Mouse (Mus musculus): ENCODE data around the gene Slc35b2. TPM values are rescaled to one million over a fixed set of nuclear protein-coding genes. Genes with fewer than 3 reads are reported as not detected.

Slc35b2 gene
- total and polyA plus RNA-seq, 3 experiments = 57.2 to 101 (median 73.9) TPM

DNA sequence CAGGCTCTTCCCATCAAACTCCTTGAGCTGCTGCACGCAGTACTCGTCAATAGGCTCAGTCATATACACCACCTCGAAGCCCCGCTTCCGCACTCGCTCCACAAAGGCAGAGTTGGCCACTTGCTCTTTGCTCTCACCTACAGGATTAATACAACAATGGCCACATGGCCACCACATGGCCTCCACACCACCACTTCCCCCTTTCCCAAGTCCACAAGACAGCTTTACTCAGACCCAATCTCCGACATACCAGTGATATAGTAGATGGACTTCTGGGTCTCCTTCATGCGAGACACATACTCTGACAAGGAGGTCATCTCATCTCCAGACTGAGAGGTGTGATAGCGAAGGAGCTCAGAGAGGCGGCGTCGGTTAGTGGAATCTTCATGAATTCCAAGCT, 5.3 kb downstream of the Slc35b2 start:
- Histone ChIP-seq H3K9ac (ENCODE audit: insufficient read depth, low read depth) (no peak overlapping the region), H3K27me3 (replicated peaks) (no peaks in the 10 kb centered on the region), H3K4me2 (ENCODE audit: insufficient read depth, low read depth, poor library complexity, severe bottlenecking) (peak overlapping the region; percentile 90; the same call in 1 of the 2 replicates), H3K36me3 (replicated peaks in 1 of 2; ENCODE audit: control insufficient read depth in 1 of 2, insufficient read depth in 1 of 2, low read length in 1 of 2) (peaks cover 57 to 68% of the 10 kb centered on the region in 2 experiments), H3K27ac (ENCODE audit: insufficient read depth, low read depth) (0 out of 2 replicates have a peak overlapping the region, but pooled peaks have one; percentile 25), H3K9me3 (replicated peaks; ENCODE audit: low read length) (no peaks in the 10 kb centered on the region), H3K4me1 (ENCODE audit: control insufficient read depth in 1 of 2, insufficient read depth in 2 of 2) (peaks cover 29 to 62% of the 10 kb centered on the region in 2 experiments), H3K4me3 (replicated peaks in 1 of 3; ENCODE audit: low read depth in 2 of 3, low read length in 2 of 3, poor library complexity in 1 of 3) (peak overlapping the region in 1 of 3 experiments; percentile 15), H3K79me2 (replicated peaks; ENCODE audit: control insufficient read depth, extremely low read depth, insufficient read depth, poor library complexity, severe bottlenecking) (peaks cover 63% of the 10 kb centered on the region)
- DNase-seq (ENCODE audit: extremely low read depth) = no peak
- in situ Hi-C loops (cut with MboI; ENCODE audit: low pct_ligation_motif_present, low pct_unique_long_range_greater_than_20kb, low sequenced_read_pairs) = no loop called here
- TF ChIP-seq MYC (IDR thresholded peaks at IDR 0.05; ENCODE audit: low read depth, low read length) (peak; percentile 68), ETS1 (conservative IDR thresholded peaks at IDR 0.05; ENCODE audit: low read depth, low read length) (no peak), USF2 (conservative IDR thresholded peaks at IDR 0.05; ENCODE audit: low read depth, low read length) (0 out of 2 replicates have a peak, but pooled peaks have one; percentile 13), MXI1 (IDR thresholded peaks at IDR 0.05; ENCODE audit: low read depth, low read length) (peak; percentile 49; the same call in 1 of the 2 replicates), PAX5 (IDR thresholded peaks at IDR 0.05; ENCODE audit: low read length) (no peak)
- dilution Hi-C loops (cut with MboI; ENCODE audit: extremely low pct_ligation_motif_present, extremely low pct_unique_long_range_greater_than_20kb, low sequenced_read_pairs) = no loop called here

DNA sequence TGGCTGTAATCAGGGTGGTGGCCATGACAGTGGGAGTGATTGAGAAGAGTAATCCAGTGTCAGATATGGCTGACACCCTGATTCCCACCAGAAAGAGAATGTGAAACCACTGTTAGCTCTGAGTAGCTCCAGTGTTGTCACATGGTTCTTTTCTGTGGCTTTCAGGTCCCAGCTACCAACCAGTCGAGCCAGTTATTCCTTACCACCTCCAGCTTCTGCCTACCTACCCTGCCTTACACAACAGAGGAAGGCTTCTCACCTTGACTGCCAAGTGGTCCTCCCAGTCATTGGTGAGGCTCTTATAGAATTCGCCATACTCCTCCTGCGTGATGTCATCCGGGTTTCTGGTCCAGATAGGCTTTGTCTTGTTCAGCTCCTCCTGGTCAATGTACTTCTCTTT, 6.3 kb downstream of the Slc35b2 start:
- Histone ChIP-seq H3K9me3 (replicated peaks; ENCODE audit: low read length) (no peaks in the 10 kb centered on the region), H3K4me3 (replicated peaks in 1 of 3; ENCODE audit: low read depth in 2 of 3, low read length in 2 of 3, poor library complexity in 1 of 3) (peak overlapping the region in 2 of 3 experiments; percentile 5 to 93), H3K36me3 (replicated peaks in 1 of 2; ENCODE audit: control insufficient read depth in 1 of 2, insufficient read depth in 1 of 2, low read length in 1 of 2) (peaks cover 57 to 68% of the 10 kb centered on the region in 2 experiments), H3K9ac (ENCODE audit: insufficient read depth, low read depth) (peak overlapping the region; percentile 99; the same call in 1 of the 2 replicates), H3K79me2 (replicated peaks; ENCODE audit: control insufficient read depth, extremely low read depth, insufficient read depth, poor library complexity, severe bottlenecking) (peaks cover 60% of the 10 kb centered on the region), H3K4me2 (ENCODE audit: insufficient read depth, low read depth, poor library complexity, severe bottlenecking) (peak overlapping the region; percentile 90; the same call in 1 of the 2 replicates), H3K27ac (ENCODE audit: insufficient read depth, low read depth) (peak overlapping the region; percentile 42), H3K4me1 (ENCODE audit: control insufficient read depth in 1 of 2, insufficient read depth in 2 of 2) (peaks cover 33 to 70% of the 10 kb centered on the region in 2 experiments), H3K27me3 (replicated peaks) (no peaks in the 10 kb centered on the region)
- no peak; the same call in 1 of the 2 replicates for TF ChIP-seq POLR2AphosphoS2 (IDR thresholded peaks at IDR 0.05; ENCODE audit: low read depth, low read length)
- no peak for TF ChIP-seq JUN (IDR thresholded peaks at IDR 0.05; ENCODE audit: insufficient read depth, low read depth, low read length)
- no peak for TF ChIP-seq E2F4 (IDR thresholded peaks at IDR 0.05; ENCODE audit: insufficient replicate concordance, low read depth, low read length)
- TF ChIP-seq MAX (IDR thresholded peaks at IDR 0.05; ENCODE audit: low read length) = 0 out of 2 replicates have a peak, but pooled peaks have one; percentile 22
- TF ChIP-seq TBP (conservative IDR thresholded peaks at IDR 0.05; ENCODE audit: low read depth, low read length) = no peak
- peak; percentile 11; the same call in 1 of the 2 replicates for TF ChIP-seq ZMIZ1 (IDR thresholded peaks at IDR 0.05; ENCODE audit: low read depth, low read length)
- TF ChIP-seq GABPA (IDR thresholded peaks at IDR 0.05; ENCODE audit: insufficient replicate concordance, low read depth, low read length) = no peak
- no peak for DNase-seq (ENCODE audit: extremely low read depth)
- in situ Hi-C loops (cut with MboI; ENCODE audit: low pct_ligation_motif_present, low pct_unique_long_range_greater_than_20kb, low sequenced_read_pairs) (no loop called here), dilution Hi-C loops (cut with MboI; ENCODE audit: extremely low pct_ligation_motif_present, extremely low pct_unique_long_range_greater_than_20kb, low sequenced_read_pairs) (no loop called here)

Measured in CH12.LX (cell line).